In genomic region chr16:58600846-58601245, GRCm38 (mm10) we compare ENCODE assay signal across 31 mouse cellular contexts. TPM values are rescaled to one million over a fixed set of nuclear protein-coding genes. Genes with fewer than 3 reads are reported as not detected.
DNase-seq lines count a peak whose midpoint lies in the region; ATAC-seq lines count a peak whose summit lies in the region.
"Had no signal": no experiment of that assay in that cellular context is flagged by ENCODE, and none has a peak within 500 bp of the region (broad histone marks: within the 10 kb centered on the region; RNA-seq: fewer than 3 reads in every experiment).

No protein-coding gene starts in this region.

- no peaks in the 10 kb centered on the region for H3K27me3 ChIP-seq in heart, embryonic 12.5 days (replicated peaks)
- no peaks in the 10 kb centered on the region for H3K27me3 ChIP-seq in limb, embryonic 10.5 days (ENCODE audit: low read depth, poor library complexity, severe bottlenecking)
- H3K27me3 ChIP-seq: embryonic facial prominence, embryonic 12.5 days; forebrain, embryonic 13.5 days; hindbrain, embryonic 13.5 days; megakaryocyte, embryonic 14.5 days; neural tube, embryonic 15.5 days had no signal

- H3K27ac ChIP-seq in heart, embryonic 12.5 days (ENCODE audit: poor library complexity, severe bottlenecking) = no peak overlapping the region
- no peak overlapping the region for H3K27ac ChIP-seq in limb, embryonic 10.5 days
- H3K27ac ChIP-seq: embryonic facial prominence, embryonic 12.5 days; forebrain, embryonic 13.5 days; hindbrain, embryonic 13.5 days; layer of hippocampus, adult 2 months; neural tube, embryonic 15.5 days had no signal

- H3K4me1 ChIP-seq in heart, embryonic 12.5 days (replicated peaks) = no peaks in the 10 kb centered on the region
- H3K4me1 ChIP-seq in limb, embryonic 10.5 days = no peaks in the 10 kb centered on the region
- H3K4me1 ChIP-seq: embryonic facial prominence, embryonic 12.5 days; forebrain, embryonic 13.5 days; hindbrain, embryonic 13.5 days; neural tube, embryonic 15.5 days had no signal

- no peak overlapping the region for H3K4me3 ChIP-seq in heart, embryonic 12.5 days
- no peak overlapping the region for H3K4me3 ChIP-seq in limb, embryonic 10.5 days
- H3K4me3 ChIP-seq: embryonic facial prominence, embryonic 12.5 days; erythroblast, embryonic 14.5 days; forebrain, embryonic 13.5 days; hindbrain, embryonic 13.5 days; layer of hippocampus, adult 2 months; megakaryocyte, embryonic 14.5 days; neural tube, embryonic 15.5 days had no signal

- H3K9me3 ChIP-seq in heart, embryonic 12.5 days (replicated peaks) = no peaks in the 10 kb centered on the region
- H3K9me3 ChIP-seq in limb, embryonic 10.5 days (replicated peaks) = no peaks in the 10 kb centered on the region
- H3K9me3 ChIP-seq: embryonic facial prominence, embryonic 12.5 days; forebrain, embryonic 13.5 days; hindbrain, embryonic 13.5 days; megakaryocyte, embryonic 14.5 days; neural tube, embryonic 15.5 days had no signal

- H3K4me2 ChIP-seq in heart, embryonic 12.5 days = no peak overlapping the region
- H3K4me2 ChIP-seq: embryonic facial prominence, embryonic 12.5 days; forebrain, embryonic 13.5 days; hindbrain, embryonic 13.5 days; neural tube, embryonic 15.5 days had no signal

- ATAC-seq in heart, embryonic 12.5 days (ENCODE audit: insufficient number of reproducible peaks, low FRiP score) = no peak
- ATAC-seq: CD4-positive, CD25-positive, alpha-beta regulatory T cell, adult 4 months; forebrain, embryonic 13.5 days; inflammation-experienced regulatory T-cells, adult 6 months; liver, postnatal 0 days; midbrain, embryonic 16.5 days had no signal

- no peaks in the 10 kb centered on the region for H3K36me3 ChIP-seq in heart, embryonic 12.5 days
- no peaks in the 10 kb centered on the region for H3K36me3 ChIP-seq in limb, embryonic 10.5 days
- H3K36me3 ChIP-seq: embryonic facial prominence, embryonic 12.5 days; hindbrain, embryonic 13.5 days; neural tube, embryonic 15.5 days had no signal

- WGBS in heart, embryonic 12.5 days = 87% methylated on average over 6 of the region's 6 CpGs
- WGBS in limb, embryonic 10.5 days = 95% methylated on average over 6 of the region's 6 CpGs

- no peak overlapping the region for H3K9ac ChIP-seq in heart, embryonic 12.5 days
- H3K9ac ChIP-seq: embryonic facial prominence, embryonic 12.5 days; forebrain, embryonic 13.5 days; hindbrain, embryonic 13.5 days; liver, postnatal 0 days; neural tube, embryonic 15.5 days had no signal

- peak; percentile 5 for DNase-seq in adrenal gland, postnatal 10 days
- DNase-seq in adrenal gland, postnatal 4 days (ENCODE audit: low spot score in 2 of 2) = no peak
- peak; percentile 90 for DNase-seq in heart, adult 11 months
- DNase-seq in cerebellum, adult 9-10 months = peak; percentile 24
- DNase-seq in gastrocnemius, postnatal 10 days = peak; percentile 10
- DNase-seq in adipocyte (ENCODE audit: low spot score) = no peak
- DNase-seq in limb, embryonic 10.5 days (ENCODE audit: low spot score) = no peak
- DNase-seq: kidney, adult 8-10 months; kidney, postnatal 14 days; layer of hippocampus, postnatal 36 days; left cerebral cortex, postnatal 4 days; liver, postnatal 0 days; lung, postnatal 14 days; right cerebral cortex, postnatal 14 days had no signal

RNA-seq across cellular contexts. Expression of gene Gm813, which starts 15.9 kb away (rescaled TPM):
- total RNA-seq in adrenal gland, postnatal 10 days (2021) = not detected
- not detected for total RNA-seq in adrenal gland, postnatal 4 days (2021)
- polyA plus RNA-seq in heart, embryonic 12.5 days (2016; fragmentation: Nextera tagmentation; extraction: Ambion mirVana) = not detected in 2 replicates
- total RNA-seq in gastrocnemius, postnatal 10 days (2021) = not detected
- polyA plus RNA-seq in limb, embryonic 10.5 days (2016; fragmentation: Nextera tagmentation; extraction: Ambion mirVana) = not detected in 2 replicates
- total RNA-seq: ES-E14; heart, postnatal 10 days; layer of hippocampus, adult 2 months; layer of hippocampus, postnatal 36 days; left cerebral cortex, postnatal 4 days; liver, adult 2 months had no signal
- polyA plus RNA-seq: CD4-positive, CD25-positive, alpha-beta regulatory T cell, adult 4 months; embryonic facial prominence, embryonic 12.5 days; erythroblast, embryonic 14.5 days; forebrain, embryonic 13.5 days; frontal cortex, adult 2 months; hindbrain, embryonic 13.5 days; inflammation-experienced regulatory T-cells, adult 6 months; liver, adult 2 months; liver, postnatal 0 days; midbrain, embryonic 16.5 days; neural tube, embryonic 15.5 days; stomach, embryonic 16.5 days; thymus, postnatal 0 days had no signal

RNA-seq across cellular contexts. Expression of gene E330017A01Rik, which starts 37.7 kb away (rescaled TPM):
- not detected for total RNA-seq in adrenal gland, postnatal 10 days (2021)
- not detected for total RNA-seq in adrenal gland, postnatal 4 days (2021)
- 0.17 TPM in 1 of 2 replicates, not detected in the other for polyA plus RNA-seq in heart, embryonic 12.5 days (2016; fragmentation: Nextera tagmentation; extraction: Ambion mirVana)
- total RNA-seq in gastrocnemius, postnatal 10 days (2021) = not detected
- polyA plus RNA-seq in limb, embryonic 10.5 days (2016; fragmentation: Nextera tagmentation; extraction: Ambion mirVana) = not detected in 2 replicates
- total RNA-seq: ES-E14; heart, postnatal 10 days; layer of hippocampus, adult 2 months; layer of hippocampus, postnatal 36 days; left cerebral cortex, postnatal 4 days; liver, adult 2 months had no signal
- polyA plus RNA-seq: CD4-positive, CD25-positive, alpha-beta regulatory T cell, adult 4 months; embryonic facial prominence, embryonic 12.5 days; erythroblast, embryonic 14.5 days; forebrain, embryonic 13.5 days; frontal cortex, adult 2 months; hindbrain, embryonic 13.5 days; inflammation-experienced regulatory T-cells, adult 6 months; liver, adult 2 months; liver, postnatal 0 days; midbrain, embryonic 16.5 days; neural tube, embryonic 15.5 days; stomach, embryonic 16.5 days; thymus, postnatal 0 days had no signal

Comparison
In these comparisons a context has a peak if more than half of its experiments do, and no peak if none do; other contexts are left out.
1. DNase-seq: peak in adrenal gland, postnatal 10 days (single experiment), heart, adult 11 months (single experiment), cerebellum, adult 9-10 months (single experiment) and gastrocnemius, postnatal 10 days (single experiment); none in adrenal gland, postnatal 4 days (0 of 2), adipocyte (single experiment) and limb, embryonic 10.5 days (single experiment).